Comparison of ENCODE assay signal across 8 mouse cellular contexts in the genomic region with DNA sequence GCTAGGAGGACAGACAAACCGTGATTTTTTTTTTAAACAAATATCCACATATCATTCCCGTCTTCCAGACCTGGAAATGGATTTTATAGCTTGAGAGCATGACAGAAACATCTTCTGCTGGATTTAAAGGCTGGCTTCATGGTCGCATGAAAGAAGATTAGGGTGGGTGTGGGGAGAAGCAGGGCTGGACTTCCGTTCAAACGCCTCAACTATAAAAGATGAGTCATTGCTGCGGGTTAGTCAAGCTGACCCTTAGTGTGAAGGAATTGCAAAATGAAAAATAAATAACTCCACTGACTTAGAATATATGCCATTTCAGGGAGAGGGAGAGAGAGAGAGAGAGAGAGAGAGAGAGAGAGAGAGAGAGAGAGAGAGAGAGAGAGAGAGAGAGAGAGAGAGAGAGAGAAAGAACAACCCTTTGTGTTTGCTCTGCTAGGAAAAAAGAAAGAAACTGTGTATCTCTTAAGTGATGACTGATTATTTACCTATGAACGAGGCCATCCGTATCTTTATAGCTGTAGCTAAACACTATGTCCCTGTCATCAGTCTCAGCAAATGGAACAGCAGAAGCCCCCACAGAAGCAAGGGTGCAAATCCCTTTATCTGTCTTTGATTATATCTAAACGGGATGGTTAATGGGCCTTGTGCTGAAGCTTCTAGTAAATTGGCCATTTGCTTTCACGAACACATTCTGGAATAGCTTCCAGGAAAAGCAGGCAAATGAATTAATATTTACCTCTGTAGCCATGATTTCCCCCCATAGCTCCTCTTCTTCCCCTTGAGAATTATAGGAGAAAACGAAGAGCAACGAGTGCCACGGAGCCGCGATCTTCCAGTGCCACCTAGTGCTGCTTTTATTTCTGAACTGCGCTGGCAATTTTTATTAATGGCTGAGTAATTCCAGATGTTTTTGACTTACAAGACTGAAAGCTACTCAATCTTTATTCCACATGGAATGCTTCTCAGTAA.
DNase-seq lines count a peak whose midpoint lies in the region; ATAC-seq lines count a peak whose summit lies in the region.

No protein-coding gene starts in this region.

- no peak for ATAC-seq in megakaryocyte, adult 5-6 weeks (ENCODE audit: poor library complexity, severe bottlenecking)
- peak; percentile 81 for ATAC-seq in common myeloid progenitor, adult 5-6 weeks (replicated peaks; ENCODE audit: low read depth, poor library complexity, severe bottlenecking)
- ATAC-seq in heart, embryonic 11.5 days (replicated peaks; ENCODE audit: insufficient number of reproducible peaks, low FRiP score, low TSS enrichment) = no peak
- ATAC-seq in kidney, embryonic 15.5 days (replicated peaks; ENCODE audit: low FRiP score) = peak; percentile 74; the same call in 1 of the 2 replicates
- ATAC-seq in lung, embryonic 15.5 days (ENCODE audit: borderline replicate concordance, extremely low read depth, low FRiP score, low TSS enrichment) = peak; percentile 69; the same call in 1 of the 2 replicates
- ATAC-seq in erythroblast, adult 5-6 weeks (replicated peaks; ENCODE audit: low FRiP score, poor library complexity, severe bottlenecking) = no peak

- H3K4me3 ChIP-seq in megakaryocyte, embryonic 14.5 days (replicated peaks) = peak overlapping the region; percentile 28
- peak overlapping the region; percentile 17; the same call in 1 of the 2 replicates for H3K4me3 ChIP-seq in heart, embryonic 11.5 days (ENCODE audit: low read depth, low read length)
- H3K4me3 ChIP-seq in kidney, embryonic 15.5 days (replicated peaks) = peak overlapping the region; percentile 27
- H3K4me3 ChIP-seq in lung, embryonic 15.5 days = peak overlapping the region; percentile 17

- H3K4me2 ChIP-seq in heart, embryonic 11.5 days = peak overlapping the region; percentile 53
- peak overlapping the region; percentile 52 for H3K4me2 ChIP-seq in kidney, embryonic 15.5 days
- H3K4me2 ChIP-seq in lung, embryonic 15.5 days = peak overlapping the region; percentile 51

- WGBS in heart, embryonic 11.5 days (ENCODE audit: insufficient replicate concordance) = 31% methylated on average over 16 of the region's 16 CpGs
- 19% methylated on average over 16 of the region's 16 CpGs for WGBS in kidney, embryonic 15.5 days
- WGBS in lung, embryonic 15.5 days = 15% methylated on average over 16 of the region's 16 CpGs

- H3K36me3 ChIP-seq in megakaryocyte, embryonic 14.5 days (replicated peaks; ENCODE audit: low read length) = no peaks in the 10 kb centered on the region
- H3K36me3 ChIP-seq in heart, embryonic 11.5 days (ENCODE audit: control insufficient read depth, insufficient read depth, low read length) = no peaks in the 10 kb centered on the region
- H3K36me3 ChIP-seq in kidney, embryonic 15.5 days = no peaks in the 10 kb centered on the region
- no peaks in the 10 kb centered on the region for H3K36me3 ChIP-seq in lung, embryonic 15.5 days

- DNase-seq in right cerebral cortex, postnatal 14 days = peak; percentile 50

- no peak overlapping the region for H3K9ac ChIP-seq in heart, embryonic 11.5 days (ENCODE audit: low read depth, low read length)
- no peak overlapping the region for H3K9ac ChIP-seq in kidney, embryonic 15.5 days
- no peak overlapping the region for H3K9ac ChIP-seq in lung, embryonic 15.5 days

- H3K9me3 ChIP-seq in megakaryocyte, embryonic 14.5 days = no peaks in the 10 kb centered on the region
- H3K9me3 ChIP-seq in heart, embryonic 11.5 days (replicated peaks; ENCODE audit: control insufficient read depth, low read length) = no peaks in the 10 kb centered on the region
- no peaks in the 10 kb centered on the region for H3K9me3 ChIP-seq in kidney, embryonic 15.5 days (replicated peaks)
- no peaks in the 10 kb centered on the region for H3K9me3 ChIP-seq in lung, embryonic 15.5 days

- H3K27ac ChIP-seq in heart, embryonic 11.5 days (ENCODE audit: low read depth, low read length) = no peak overlapping the region
- no peak overlapping the region for H3K27ac ChIP-seq in kidney, embryonic 15.5 days
- H3K27ac ChIP-seq in lung, embryonic 15.5 days = no peak overlapping the region

- H3K4me1 ChIP-seq in megakaryocyte, embryonic 14.5 days = no peaks in the 10 kb centered on the region
- H3K4me1 ChIP-seq in heart, embryonic 11.5 days (ENCODE audit: control insufficient read depth, insufficient read depth, low read length) = no peaks in the 10 kb centered on the region
- H3K4me1 ChIP-seq in kidney, embryonic 15.5 days = 0 out of 2 replicates have a peak, but pooled peaks cover 4% of the 10 kb centered on the region
- H3K4me1 ChIP-seq in lung, embryonic 15.5 days = no peaks in the 10 kb centered on the region

- no peaks in the 10 kb centered on the region for H3K27me3 ChIP-seq in megakaryocyte, embryonic 14.5 days (replicated peaks)
- H3K27me3 ChIP-seq in heart, embryonic 11.5 days (ENCODE audit: control insufficient read depth, insufficient read depth, low read length) = no peaks in the 10 kb centered on the region
- no peaks in the 10 kb centered on the region for H3K27me3 ChIP-seq in kidney, embryonic 15.5 days
- H3K27me3 ChIP-seq in lung, embryonic 15.5 days = no peaks in the 10 kb centered on the region

Comparison
In these comparisons a context has a peak if more than half of its experiments do, and no peak if none do; other contexts are left out.
1. ATAC-seq: peak in common myeloid progenitor, adult 5-6 weeks (single experiment), kidney, embryonic 15.5 days (single experiment) and lung, embryonic 15.5 days (single experiment); none in megakaryocyte, adult 5-6 weeks (single experiment), heart, embryonic 11.5 days (single experiment) and erythroblast, adult 5-6 weeks (single experiment).
2. Peak in every context shown above with its lines, with median percentiles within 50 percentile points of each other: H3K4me3 ChIP-seq and H3K4me2 ChIP-seq.